Mouse (Mus musculus) hindbrain, embryonic 16.5 days (tissue): ENCODE measurements around the gene Atpaf1. TPM values are rescaled to one million over a fixed set of nuclear protein-coding genes. Genes with fewer than 3 reads are reported as not detected.

ENCODE experiments used
- ATAC-seq: fragments of 200-750 bp; cut with Nextera tagmentation; 2 replicates; pipeline ENCODE4 v1.8.0; 2017; ENCODE audit warnings: moderate TSS enrichment, moderate library complexity
- H3K27ac ChIP-seq: fragments of 300-500 bp; sonication (generic); 2 replicates; pipeline ENCODE4 v1.5.1; 2014; ENCODE audit warnings: low read depth, mild to moderate bottlenecking, control low read depth, low read length, moderate library complexity
- H3K27me3 ChIP-seq: fragments of 300-500 bp; sonication (generic); replicated peaks from 2 replicates; pipeline ENCODE4 v1.6.1; 2014; ENCODE audit warnings: low read length; ENCODE audit not compliant: control insufficient read depth, insufficient read depth
- H3K36me3 ChIP-seq: fragments of 300-500 bp; sonication (generic); 2 replicates; pipeline ENCODE4 v1.6.1; 2014; ENCODE audit warnings: mild to moderate bottlenecking, low read length, moderate library complexity, mixed read lengths; ENCODE audit not compliant: control insufficient read depth, insufficient read depth
- H3K4me1 ChIP-seq: fragments of 300-500 bp; sonication (generic); 2 replicates; pipeline ENCODE4 v1.6.1; 2014; ENCODE audit warnings: low read depth, low read length; ENCODE audit not compliant: control insufficient read depth, insufficient read depth
- H3K4me2 ChIP-seq: fragments of 300-500 bp; sonication (generic); 2 replicates; pipeline ENCODE4 v1.6.1; 2014; ENCODE audit warnings: mild to moderate bottlenecking, low read length, control low read depth, moderate library complexity
- H3K4me3 ChIP-seq: fragments of 300-500 bp; sonication (generic); 2 replicates; pipeline ENCODE4 v1.5.1; 2014; ENCODE audit warnings: mild to moderate bottlenecking, low read length, control low read depth, moderate library complexity
- H3K9ac ChIP-seq: fragments of 300-500 bp; sonication (generic); 2 replicates; pipeline ENCODE4 v1.6.1; 2014; ENCODE audit warnings: low read depth, mild to moderate bottlenecking, control low read depth, low read length, moderate library complexity
- H3K9me3 ChIP-seq: fragments of 300-500 bp; sonication (generic); 2 replicates; pipeline ENCODE4 v1.6.1; 2014; ENCODE audit warnings: mild to moderate bottlenecking, low read length, moderate library complexity; ENCODE audit not compliant: control insufficient read depth
- WGBS: fragments of 180-500 bp; shearing (Covaris S2); extraction: QIAGEN DNeasy Blood & Tissue Kit; methylation state at CpG from one replicate; pipeline ENCODE4 v1.1.7; 2014; 5-methylcytosine and 5-hydroxymethylcytosine counted together
- polyA plus RNA-seq: library from polyadenylated mRNA; unstranded; fragments of >200 nt; fragmentation: Nextera tagmentation; extraction: Ambion mirVana; gene quantifications from 2 replicates; pipeline ENCODE4 v1.2.1, GENCODE M21; 2015

Atpaf1 gene
- polyA plus RNA-seq: 37.7 and 38.6 TPM in 2 replicates

DNA sequence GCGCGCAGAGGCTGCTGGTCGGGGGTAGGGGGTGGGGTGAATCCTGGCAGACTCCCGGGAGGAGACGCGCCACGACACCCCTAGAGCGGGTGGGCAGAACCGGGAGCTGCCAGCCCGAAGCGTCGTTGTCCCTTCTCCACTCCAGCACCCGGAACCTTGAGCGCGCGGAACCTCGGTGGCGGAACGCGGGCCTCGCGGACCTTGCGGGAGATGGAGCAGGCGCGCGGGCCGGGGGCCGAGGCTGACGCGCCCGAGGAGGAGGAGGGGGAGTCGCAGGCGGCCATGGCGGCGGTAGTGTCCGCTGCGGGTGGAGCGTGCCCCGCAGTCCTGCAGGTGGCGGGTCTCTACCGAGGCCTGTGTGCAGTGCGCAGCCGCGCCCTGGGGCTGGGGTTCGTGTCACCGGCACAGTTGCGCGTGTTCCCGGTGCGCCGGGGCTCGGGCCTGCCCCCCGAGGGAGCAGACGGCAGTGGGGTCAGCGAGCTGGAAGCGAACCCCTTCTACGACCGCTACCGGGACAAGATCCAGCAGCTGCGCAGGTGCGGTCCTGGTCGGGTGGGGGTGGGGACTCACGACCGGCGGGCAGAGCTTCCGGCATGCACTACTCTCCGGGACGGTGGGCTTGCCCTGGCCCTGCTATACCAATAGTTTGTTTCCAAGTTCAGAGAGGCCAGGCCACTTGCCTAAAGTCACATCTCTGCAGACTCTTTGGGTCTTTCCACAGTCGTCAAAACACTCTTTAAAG, at the start of gene Atpaf1:
TSS of gene Atpaf1 (plus strand) at position 44 of the 742 bp plus-strand sequence.
- H3K4me1 ChIP-seq: peaks cover 10% of the 10 kb centered on the region

DNA sequence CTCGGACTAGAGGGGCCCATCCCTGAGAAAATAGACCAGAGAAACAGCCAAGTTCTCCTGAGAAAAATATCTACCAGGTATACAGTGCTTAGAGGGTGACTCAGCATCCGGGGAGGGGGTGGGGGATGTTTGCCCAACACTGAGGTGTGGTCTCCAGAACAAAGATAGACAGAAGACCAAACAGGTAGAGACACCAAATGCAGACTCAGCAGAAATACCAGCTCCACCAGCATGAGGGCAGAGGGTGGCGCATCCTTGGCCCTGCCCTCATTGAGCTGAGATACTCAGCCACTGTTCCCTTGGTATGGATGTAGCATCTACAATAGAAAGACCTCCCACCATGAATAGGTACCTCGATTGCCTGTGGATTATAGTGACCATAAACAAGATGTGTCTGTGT, 49.7 kb upstream of the Atpaf1 start:
- H3K27ac ChIP-seq: no peak overlapping the region
- H3K4me3 ChIP-seq: no peak overlapping the region
- H3K9ac ChIP-seq: no peak overlapping the region
- no peak overlapping the region for H3K4me2 ChIP-seq
- H3K36me3 ChIP-seq: no peaks in the 10 kb centered on the region; the same call in 1 of the 2 replicates
- no peaks in the 10 kb centered on the region for H3K9me3 ChIP-seq
- H3K27me3 ChIP-seq: no peaks in the 10 kb centered on the region; the same call in 1 of the 2 replicates
- peaks cover 18% of the 10 kb centered on the region for H3K4me1 ChIP-seq
- WGBS: 72% methylated on average over 4 of the region's 4 CpGs
- ATAC-seq: no peak

More for the DNA sequence above, at the start of gene Atpaf1:
- no peaks in the 10 kb centered on the region for H3K9me3 ChIP-seq
- peak; percentile 95 for ATAC-seq
- H3K27me3 ChIP-seq: no peaks in the 10 kb centered on the region
- H3K9ac ChIP-seq: peak within 1 kb of the TSS; percentile 86
- peak within 1 kb of the TSS; percentile 69 for H3K4me3 ChIP-seq
- WGBS: under 1% methylated on average over 51 of the region's 69 CpGs
- peak within 1 kb of the TSS; percentile 66 for H3K27ac ChIP-seq
- peak within 1 kb of the TSS; percentile 89 for H3K4me2 ChIP-seq
- peaks cover 7% of the 10 kb centered on the region; the same call in 1 of the 2 replicates for H3K36me3 ChIP-seq

DNA sequence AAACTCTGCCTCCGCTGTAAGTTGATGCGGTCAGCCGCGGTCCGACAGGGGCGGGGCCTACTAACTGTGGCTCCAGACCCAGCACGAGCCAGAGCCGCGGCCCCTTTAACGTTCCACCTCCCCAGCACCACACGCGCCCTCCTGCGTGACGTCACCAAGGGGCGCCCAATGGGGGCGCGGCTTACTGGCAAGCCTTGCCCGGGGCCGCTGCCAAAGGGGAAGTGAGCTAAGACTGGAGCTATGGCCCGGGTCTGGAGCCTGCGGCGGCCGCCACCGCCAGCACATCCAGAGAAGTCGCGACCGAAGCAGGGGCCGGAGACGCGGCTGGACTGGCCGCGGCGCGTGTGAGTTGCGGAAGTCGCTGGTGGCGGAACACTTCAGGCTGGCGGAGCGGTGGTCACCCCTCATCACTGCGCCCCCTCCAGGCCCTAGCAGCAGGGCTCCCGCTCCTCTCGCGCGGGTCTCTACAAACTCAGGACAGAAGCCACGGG, 47.0 kb upstream of the Atpaf1 start, which contains the start of gene Efcab14:
TSS of gene Efcab14 (plus strand) at position 194 of the 491 bp plus-strand sequence.
- H3K4me1 ChIP-seq: peaks cover 19% of the 10 kb centered on the region
- peak; percentile 100 for ATAC-seq
- peak within 1 kb of the TSS; percentile 82 for H3K4me3 ChIP-seq
- H3K27me3 ChIP-seq: no peaks in the 10 kb centered on the region; the same call in 1 of the 2 replicates
- peak within 1 kb of the TSS; percentile 81 for H3K4me2 ChIP-seq
- 0% methylated on average over 43 of the region's 45 CpGs for WGBS
- peak within 1 kb of the TSS; percentile 93 for H3K9ac ChIP-seq
- H3K36me3 ChIP-seq: peaks cover 6% of the 10 kb centered on the region
- H3K27ac ChIP-seq: peak within 1 kb of the TSS; percentile 87
- no peaks in the 10 kb centered on the region for H3K9me3 ChIP-seq

DNA sequence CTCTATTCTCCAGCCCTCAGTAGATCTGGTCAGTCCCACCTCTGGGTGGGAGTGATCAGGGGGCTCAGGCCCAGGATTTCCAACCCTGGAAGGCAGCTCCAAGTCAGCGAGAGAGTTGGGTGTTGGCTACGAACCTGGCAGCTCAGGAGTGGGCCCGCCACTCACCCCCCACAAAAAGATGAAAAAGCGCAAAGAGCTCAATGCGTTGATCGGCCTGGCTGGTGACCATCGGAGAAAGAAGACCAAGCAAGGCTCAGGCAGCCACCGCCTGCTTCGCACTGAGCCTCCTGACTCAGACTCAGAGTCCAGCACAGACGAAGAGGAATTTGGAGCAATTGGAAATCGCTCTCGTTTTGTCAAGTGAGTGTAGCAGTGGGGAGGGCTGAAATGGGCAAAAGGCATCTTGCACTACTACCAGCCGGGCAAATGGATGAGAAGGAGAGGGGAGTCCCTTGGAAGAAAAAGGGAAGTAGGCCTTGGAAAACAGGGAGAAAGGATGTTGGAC, 46.1 kb upstream of the Atpaf1 start:
- H3K4me1 ChIP-seq: peaks cover 19% of the 10 kb centered on the region
- peak overlapping the region; percentile 81 for H3K4me2 ChIP-seq
- no peaks in the 10 kb centered on the region; the same call in 1 of the 2 replicates for H3K27me3 ChIP-seq
- no peak for ATAC-seq
- no peak overlapping the region for H3K27ac ChIP-seq
- 49% methylated on average over 13 of the region's 13 CpGs for WGBS
- no peaks in the 10 kb centered on the region for H3K9me3 ChIP-seq
- H3K9ac ChIP-seq: peak overlapping the region; percentile 93
- H3K4me3 ChIP-seq: peak overlapping the region; percentile 82
- H3K36me3 ChIP-seq: peaks cover 10% of the 10 kb centered on the region

DNA sequence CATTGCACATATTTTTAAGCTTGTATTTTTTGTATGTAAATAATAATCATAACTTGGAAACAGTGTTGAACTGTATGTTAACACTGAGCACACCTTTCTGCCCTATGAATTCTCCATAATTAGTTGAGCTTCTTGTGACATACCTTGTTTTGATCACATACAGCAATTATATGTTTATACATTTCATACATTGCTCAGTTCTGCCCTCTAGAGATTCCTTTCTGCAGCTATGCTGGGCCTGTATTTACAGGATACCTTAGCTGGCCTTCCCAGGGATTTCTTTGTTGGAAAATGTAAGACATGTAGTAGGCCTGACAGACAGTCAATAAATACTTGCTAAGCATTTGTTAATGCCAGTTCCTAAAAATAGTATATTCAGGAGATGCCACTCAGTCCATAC, 42.0 kb upstream of the Atpaf1 start:
- no peak overlapping the region; the same call in 1 of the 2 replicates for H3K27ac ChIP-seq
- no peak for ATAC-seq
- H3K9me3 ChIP-seq: no peaks in the 10 kb centered on the region
- H3K4me3 ChIP-seq: no peak overlapping the region
- no peak overlapping the region for H3K9ac ChIP-seq
- no peak overlapping the region for H3K4me2 ChIP-seq
- H3K36me3 ChIP-seq: peaks cover 14% of the 10 kb centered on the region
- no peaks in the 10 kb centered on the region for H3K27me3 ChIP-seq
- peaks cover 19% of the 10 kb centered on the region for H3K4me1 ChIP-seq

DNA sequence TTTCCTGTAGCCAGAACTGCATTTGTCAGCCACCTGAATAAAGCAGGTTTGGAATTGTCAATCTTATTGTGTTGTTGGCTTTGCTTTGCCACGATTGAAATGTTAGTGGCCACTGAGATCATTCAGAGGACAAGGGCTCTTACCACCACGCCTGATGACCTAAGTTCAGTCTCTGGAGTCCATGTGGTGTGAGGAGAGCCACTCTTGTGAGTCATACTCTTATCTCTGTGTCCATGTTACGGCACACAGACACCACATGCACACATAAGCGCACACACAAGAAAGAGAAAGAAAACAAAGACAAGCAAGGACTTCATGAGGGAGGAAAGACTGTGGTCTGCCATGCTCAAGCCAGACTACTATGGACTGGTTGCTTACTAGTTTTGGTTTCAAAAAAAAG, 41.5 kb upstream of the Atpaf1 start:
- Histone ChIP-seq H3K36me3 (peaks cover 16% of the 10 kb centered on the region), H3K27ac (no peak overlapping the region; the same call in 1 of the 2 replicates)

DNA sequence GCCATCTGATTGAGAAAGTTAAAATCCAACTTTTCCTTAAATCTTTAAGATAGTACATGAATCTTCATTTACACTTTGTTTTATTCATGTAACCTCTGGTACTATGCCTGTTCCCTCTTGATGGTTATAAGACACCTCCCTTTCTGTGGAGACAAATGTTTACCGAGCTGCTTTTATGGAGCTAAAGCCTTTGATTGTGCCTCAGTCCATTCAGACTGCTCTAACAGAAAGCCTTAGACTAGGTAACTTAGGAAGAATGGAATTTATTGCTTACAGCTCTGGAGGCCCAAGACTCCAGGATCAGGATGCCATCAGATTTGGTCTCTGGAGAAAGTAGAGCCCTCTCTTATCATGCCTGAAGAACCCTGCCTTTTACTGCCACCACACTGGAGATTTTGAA, 36.4 kb upstream of the Atpaf1 start:
- Histone ChIP-seq H3K4me3 (no peak overlapping the region), H3K27ac (no peak overlapping the region), H3K27me3 (no peaks in the 10 kb centered on the region), H3K9ac (no peak overlapping the region), H3K4me1 (no peaks in the 10 kb centered on the region), H3K36me3 (peaks cover 10% of the 10 kb centered on the region), H3K4me2 (no peak overlapping the region), H3K9me3 (no peaks in the 10 kb centered on the region)
- no peak for ATAC-seq
- 72% methylated on average over 1 of the region's 1 CpGs for WGBS

More for the DNA sequence above, 41.5 kb upstream of the Atpaf1 start:
- H3K4me1 ChIP-seq: peaks cover 19% of the 10 kb centered on the region
- H3K27me3 ChIP-seq: no peaks in the 10 kb centered on the region
- H3K9ac ChIP-seq: no peak overlapping the region
- no peak for ATAC-seq
- no peak overlapping the region for H3K4me3 ChIP-seq
- H3K9me3 ChIP-seq: no peaks in the 10 kb centered on the region
- H3K4me2 ChIP-seq: no peak overlapping the region
- WGBS: 92% methylated on average over 4 of the region's 4 CpGs

DNA sequence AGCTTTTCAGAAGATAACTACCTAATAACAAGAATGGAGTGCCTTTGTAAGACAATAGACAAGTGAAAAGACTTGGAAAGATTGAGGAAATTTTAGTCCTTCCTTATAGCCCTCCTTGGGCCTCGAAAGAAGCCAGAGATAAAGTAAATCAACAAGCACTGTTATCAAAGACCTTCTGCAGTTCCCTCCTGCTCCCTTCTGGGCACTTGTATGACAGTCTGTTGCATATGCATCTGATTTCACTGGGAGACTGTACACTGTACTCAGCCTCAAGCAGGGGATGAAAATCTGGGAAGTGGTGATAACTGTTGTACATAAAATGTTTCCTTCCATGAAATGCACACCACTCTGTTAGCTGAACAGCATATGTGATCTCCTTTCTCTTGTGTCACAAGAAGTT, 35.3 kb upstream of the Atpaf1 start:
- no peak for ATAC-seq
- Histone ChIP-seq H3K4me1 (no peaks in the 10 kb centered on the region), H3K9ac (no peak overlapping the region), H3K27ac (no peak overlapping the region), H3K9me3 (no peaks in the 10 kb centered on the region), H3K27me3 (no peaks in the 10 kb centered on the region), H3K4me3 (no peak overlapping the region), H3K36me3 (peaks cover 9% of the 10 kb centered on the region), H3K4me2 (no peak overlapping the region)
- WGBS: 88% methylated on average over 1 of the region's 1 CpGs

DNA sequence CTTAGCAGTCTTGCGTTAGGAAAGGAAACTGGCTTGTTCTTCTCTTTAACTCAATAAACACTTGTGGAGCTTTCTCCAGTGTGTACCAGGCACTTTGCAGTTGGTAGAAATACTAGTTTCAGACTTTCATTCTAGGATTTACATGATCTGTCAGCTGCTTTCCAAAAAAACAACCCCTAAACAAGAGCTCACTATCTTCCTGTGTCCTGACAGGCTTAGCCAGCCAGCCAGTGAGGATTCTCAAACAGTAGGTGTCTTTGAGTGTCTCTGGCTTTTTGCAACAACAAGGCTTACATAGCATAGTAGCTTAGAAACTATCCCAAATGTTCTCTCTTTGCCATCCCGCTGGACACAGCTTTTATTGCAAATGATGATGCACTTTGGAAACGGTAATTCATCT, 30.5 kb upstream of the Atpaf1 start:
- Histone ChIP-seq H3K4me2 (no peak overlapping the region), H3K36me3 (peaks cover 11% of the 10 kb centered on the region), H3K4me1 (no peaks in the 10 kb centered on the region), H3K27me3 (no peaks in the 10 kb centered on the region), H3K9ac (no peak overlapping the region), H3K4me3 (no peak overlapping the region), H3K27ac (no peak overlapping the region), H3K9me3 (no peaks in the 10 kb centered on the region)
- no peak for ATAC-seq
- WGBS: 92% methylated on average over 3 of the region's 3 CpGs
